Mouse (Mus musculus) layer of hippocampus, postnatal 14 days (tissue): ENCODE results near the gene Atp6v1b1. TPM values are rescaled to one million over a fixed set of nuclear protein-coding genes. Genes with fewer than 3 reads are reported as not detected.
A peak's percentile ranks its signal among the peaks of the same experiment; 100 is the strongest.

Source experiments
- DNase-seq, 2 experiments: peaks; one replicate each; pipeline ENCODE4 v3.0.0; 2021 to 2022; ENCODE audit warnings: low spot score in 2 of 2, mixed read lengths in 1 of 2
- long read RNA-seq, 2 experiments: library from polyadenylated mRNA; stranded (forward); transcript quantifications; one replicate each; pipeline ENCODE4 v2.0.0; 2021
- total RNA-seq, 2 experiments: library from RNA; stranded (reverse); gene quantifications; 2 replicates each; pipeline ENCODE4 v1.2.3; 2021

Gene Atp6v1b1
- total RNA-seq, result under 1 TPM in 1 of 2 experiments, not detected in 1; 0.45 TPM
- long read RNA-seq, experiment 1, result 0 reads
- long read RNA-seq, experiment 2, result 0 reads

- no peak for DNase-seq
These were observed at the start of gene Atp6v1b1 for GRCm38 (mm10) chr6:83742761-83743160. Gene Atp6v1b1, plus strand, starts transcription at chr6:83742990.

GRCm38 (mm10) chr6:83693835-83694234 lies 49.0 kb upstream of the Atp6v1b1 start:
- DNase-seq, result peak in 1 of 2 experiments; percentile 45

- DNase-seq, result no peak
These were observed 47.1 kb upstream of the Atp6v1b1 start for GRCm38 (mm10) chr6:83695731-83696130.

- DNase-seq, result no peak
These were observed 46.1 kb upstream of the Atp6v1b1 start for GRCm38 (mm10) chr6:83696684-83697083.

GRCm38 (mm10) chr6:83697932-83698331 lies 44.9 kb upstream of the Atp6v1b1 start:
- no peak for DNase-seq

GRCm38 (mm10) chr6:83699971-83700370 lies 42.8 kb upstream of the Atp6v1b1 start:
- DNase-seq, result no peak

GRCm38 (mm10) chr6:83701001-83701400 lies 41.8 kb upstream of the Atp6v1b1 start:
- DNase-seq, result no peak

- DNase-seq, result no peak
These were observed 40.4 kb upstream of the Atp6v1b1 start for GRCm38 (mm10) chr6:83702146-83702999.

GRCm38 (mm10) chr6:83703000-83703721 lies 39.6 kb upstream of the Atp6v1b1 start:
- no peak for DNase-seq

GRCm38 (mm10) chr6:83703722-83704078 lies 39.1 kb upstream of the Atp6v1b1 start:
- no peak for DNase-seq

- DNase-seq, result no peak
These were observed 38.5 kb upstream of the Atp6v1b1 start for GRCm38 (mm10) chr6:83704294-83704693.

- DNase-seq, result no peak
These were observed 38.1 kb upstream of the Atp6v1b1 start for GRCm38 (mm10) chr6:83704701-83705100.

- no peak for DNase-seq
These were observed 34.9 kb upstream of the Atp6v1b1 start for GRCm38 (mm10) chr6:83707738-83708510.

- DNase-seq, result no peak
These were observed 32.3 kb upstream of the Atp6v1b1 start for GRCm38 (mm10) chr6:83710361-83711066.

- DNase-seq, result no peak
These were observed 31.6 kb upstream of the Atp6v1b1 start, which contains the start of gene Vax2 for GRCm38 (mm10) chr6:83711067-83711675. Gene Vax2, plus strand, starts transcription at chr6:83711264.

GRCm38 (mm10) chr6:83711725-83712475 lies 30.9 kb upstream of the Atp6v1b1 start:
- no peak for DNase-seq

- DNase-seq, result no peak
These were observed 29.3 kb upstream of the Atp6v1b1 start for GRCm38 (mm10) chr6:83713271-83714136.
